Mouse (Mus musculus) heart, postnatal 0 days (tissue): ENCODE data around the gene Os9.
A peak's percentile ranks its signal among the peaks of the same experiment; 100 is the strongest.

Experiments used
- CTCF ChIP-seq: IDR thresholded peaks from 2 replicates; pipeline ENCODE4 v1.5.1; 2016; ENCODE audit warnings: antibody characterized with exemption, control low read depth, low read depth
- EP300 ChIP-seq: IDR thresholded peaks from 2 replicates; pipeline ENCODE4 v1.6.1; 2016; ENCODE audit warnings: antibody characterized with exemption, low read depth

GRCm38 (mm10) chr10:127123436-127123805 is 2.5 kb upstream of the Os9 start:
- peak; percentile 69 for TF ChIP-seq CTCF
- TF ChIP-seq EP300, result no peak
